Mouse (Mus musculus): ENCODE data around the gene Dhrs11.

- no peak for TF ChIP-seq CTCF (IDR thresholded peaks at IDR 0.05; ENCODE audit: control insufficient read depth, insufficient read depth, insufficient read length)
- peak; percentile 51 for TF ChIP-seq CEBPB (IDR thresholded peaks at IDR 0.05; ENCODE audit: low read depth)
These were observed 41.7 kb upstream of the Dhrs11 start, which contains the start of gene Ggnbp2 for GRCm38 (mm10) chr11:84870337-84871043.

Data from C2C12 (cell line).